Mouse (Mus musculus) 3T3-L1 (cell line): ENCODE results near the gene Trim24.
"Not testable (repeated sequence)": the region's sequence is repeated elsewhere in the genome, so short reads cannot be mapped to it uniquely, and the experiment has no call there.

Source experiments
- DNase-seq: peaks from one replicate; pipeline ENCODE4 v3.0.0-alpha.2; 2015; ENCODE audit warnings: low read depth, low spot score

The Trim24 gene

DNA sequence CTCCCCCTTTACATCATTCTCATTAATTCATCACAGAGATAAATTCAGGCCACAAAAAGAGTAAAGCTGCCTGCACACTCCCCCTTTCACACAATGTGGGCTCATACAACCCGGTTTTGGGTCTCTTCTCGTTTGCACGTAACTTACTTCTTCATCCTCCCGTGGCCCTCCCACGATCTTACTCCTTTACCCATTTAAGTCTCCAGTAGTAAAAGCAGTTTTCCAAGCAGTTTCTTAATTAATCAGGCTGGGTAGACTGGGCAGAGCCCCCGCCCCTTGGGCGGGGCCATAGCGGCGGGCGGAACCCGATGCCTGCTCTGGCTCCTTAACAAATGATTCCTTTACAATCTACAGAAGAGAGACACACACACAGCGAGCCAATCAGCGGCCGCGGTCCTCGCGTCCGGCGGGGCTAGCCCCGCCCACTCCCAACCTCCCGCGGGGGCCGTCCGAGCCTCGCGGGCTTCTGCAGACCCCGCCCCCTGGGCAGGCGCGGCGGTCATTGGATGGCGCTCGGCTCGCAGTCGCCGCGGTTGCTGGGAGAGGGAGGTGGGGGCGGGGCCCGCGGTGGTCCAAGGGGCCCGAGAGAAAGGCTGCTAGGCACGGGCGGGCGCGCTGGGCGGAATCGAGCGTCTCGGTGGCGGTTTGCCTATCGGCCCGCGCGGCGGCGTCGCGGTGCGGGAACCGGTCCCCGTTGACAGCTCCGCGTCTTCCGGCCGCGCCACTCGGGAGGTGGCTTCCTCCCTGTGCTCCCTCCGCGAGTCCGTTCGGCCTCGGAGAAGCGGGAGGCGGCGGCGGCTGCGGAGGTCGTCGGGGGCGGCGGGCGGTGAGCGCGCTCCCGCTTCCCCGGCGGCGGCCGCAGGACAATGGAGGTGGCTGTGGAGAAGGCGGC lies at the start of gene Trim24:
Gene Trim24, plus strand, starts transcription at position 567 of the 892 bp plus-strand sequence.
- peak; percentile 97 for DNase-seq

- peak; percentile 12 for DNase-seq
Observed at GRCm38 (mm10) chr6:37821531-37822051, 49.0 kb upstream of the Trim24 start.

- no peak for DNase-seq
Observed at GRCm38 (mm10) chr6:37822390-37822789, 48.2 kb upstream of the Trim24 start.

GRCm38 (mm10) chr6:37823731-37824130 lies 46.9 kb upstream of the Trim24 start:
- DNase-seq, result no peak

GRCm38 (mm10) chr6:37825331-37826115 lies 45.1 kb upstream of the Trim24 start:
- not testable (repeated sequence) for DNase-seq

DNA sequence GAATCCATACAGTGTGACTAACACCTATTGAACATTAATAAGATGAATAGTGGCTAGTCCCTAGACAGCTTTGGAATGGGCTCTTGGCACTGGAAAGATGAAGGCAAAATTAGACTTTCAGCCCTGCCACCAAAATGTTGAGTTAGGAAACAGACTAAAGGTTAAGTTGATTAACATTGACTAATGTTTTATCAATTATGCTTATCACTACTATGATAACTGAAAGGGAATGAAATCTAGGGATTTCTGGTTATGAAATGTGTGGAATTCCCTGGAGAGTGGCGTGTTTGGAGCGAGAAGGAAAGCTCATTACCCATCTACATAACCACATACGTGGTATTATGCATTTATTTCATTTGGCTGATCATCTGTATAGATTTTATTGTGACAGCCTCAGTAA lies 41.7 kb upstream of the Trim24 start:
- DNase-seq, result no peak

DNA sequence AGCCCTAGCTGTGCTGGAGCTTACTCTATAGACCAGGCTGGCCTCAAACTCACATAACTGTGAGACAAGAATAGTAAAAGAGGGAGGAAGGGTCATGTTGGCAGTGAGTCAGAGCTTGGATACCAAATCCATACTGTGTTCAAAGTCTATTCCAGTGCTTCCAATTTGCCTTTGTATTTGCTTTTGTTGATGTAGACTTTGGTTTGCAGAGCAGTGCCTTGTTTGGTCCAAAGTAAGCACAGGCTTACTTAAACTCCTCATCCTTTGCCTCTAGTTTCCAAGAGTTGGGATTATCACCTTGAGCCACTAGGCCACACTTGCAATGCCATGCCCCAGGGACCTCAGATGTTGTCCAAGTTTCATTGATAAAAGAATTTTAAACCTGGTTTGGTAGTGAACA lies 41.0 kb upstream of the Trim24 start:
- no peak for DNase-seq

- no peak for DNase-seq
Observed at GRCm38 (mm10) chr6:37833691-37834090, 36.9 kb upstream of the Trim24 start.

DNA sequence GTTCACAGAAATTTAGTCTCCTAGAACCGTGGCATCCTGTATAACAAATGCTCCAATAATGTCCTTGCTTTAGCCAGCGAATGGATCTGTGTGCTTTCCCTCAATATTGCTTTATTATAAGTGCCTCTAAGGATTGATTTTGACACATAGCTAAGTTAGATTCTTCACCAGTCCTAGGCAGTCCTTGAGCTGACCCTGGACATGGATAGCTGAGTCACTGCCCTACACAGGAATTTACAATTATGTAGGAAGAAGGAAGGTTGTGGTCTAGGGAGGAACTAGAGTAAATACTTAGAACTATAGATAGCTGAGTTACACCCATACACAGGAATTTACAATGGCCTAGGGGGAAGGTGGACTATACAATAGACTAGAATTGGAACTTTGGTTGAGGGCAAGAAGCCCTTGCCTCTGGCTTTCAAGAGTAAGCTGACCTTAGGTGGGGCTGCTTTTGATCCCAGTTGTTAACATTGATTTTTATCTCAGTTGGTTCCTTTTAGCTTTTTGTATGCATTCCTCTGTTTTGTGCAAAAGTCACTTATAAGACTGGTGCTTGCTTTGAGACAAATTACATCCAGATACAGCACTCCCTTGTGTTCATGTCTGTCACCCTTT lies 33.6 kb upstream of the Trim24 start:
- not testable (repeated sequence) for DNase-seq

- no peak for DNase-seq
Observed at GRCm38 (mm10) chr6:37842779-37843605, 27.6 kb upstream of the Trim24 start.

- no peak for DNase-seq
Observed at GRCm38 (mm10) chr6:37843647-37844273, 26.9 kb upstream of the Trim24 start.

DNA sequence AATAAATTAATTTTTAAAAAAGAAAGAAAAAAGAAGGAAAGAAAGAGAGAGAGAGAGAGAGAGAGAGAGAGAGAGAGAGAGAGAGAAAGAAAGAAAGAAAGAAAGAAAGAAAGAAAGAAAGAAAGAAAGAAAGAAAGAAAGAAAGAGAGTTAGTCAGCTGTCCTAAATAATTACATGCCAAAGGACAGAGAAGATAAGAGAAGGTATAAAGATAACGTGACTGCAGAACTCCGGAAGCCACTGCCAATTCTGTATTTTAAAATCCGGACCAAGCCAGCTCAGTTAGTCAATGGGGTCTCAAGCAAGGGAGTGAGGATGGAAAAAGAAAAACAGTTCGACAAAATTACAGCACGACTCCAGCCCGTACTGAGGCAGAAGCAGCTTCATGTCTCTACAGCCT lies 25.7 kb upstream of the Trim24 start:
- not testable (repeated sequence) for DNase-seq

DNA sequence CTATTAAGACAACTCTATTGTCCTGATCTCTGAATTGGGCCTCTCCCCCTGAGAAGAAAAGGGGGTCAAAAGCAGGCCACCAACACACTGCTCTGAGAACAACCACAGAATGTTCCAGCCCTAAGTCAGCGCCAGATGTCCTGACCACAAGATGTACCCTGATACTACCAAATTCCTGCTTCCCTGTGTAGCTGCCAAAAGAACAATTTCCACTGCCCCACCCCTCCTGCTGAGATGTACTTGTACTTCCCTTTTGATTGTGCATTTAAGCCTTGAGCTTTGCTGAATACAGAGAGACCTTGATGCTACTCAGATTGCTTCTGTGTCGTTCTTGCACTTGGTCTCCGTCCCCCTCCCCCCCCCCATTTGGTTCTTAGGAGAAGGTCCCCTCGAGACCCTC lies 23.1 kb upstream of the Trim24 start:
- DNase-seq, result peak; percentile 82

DNA sequence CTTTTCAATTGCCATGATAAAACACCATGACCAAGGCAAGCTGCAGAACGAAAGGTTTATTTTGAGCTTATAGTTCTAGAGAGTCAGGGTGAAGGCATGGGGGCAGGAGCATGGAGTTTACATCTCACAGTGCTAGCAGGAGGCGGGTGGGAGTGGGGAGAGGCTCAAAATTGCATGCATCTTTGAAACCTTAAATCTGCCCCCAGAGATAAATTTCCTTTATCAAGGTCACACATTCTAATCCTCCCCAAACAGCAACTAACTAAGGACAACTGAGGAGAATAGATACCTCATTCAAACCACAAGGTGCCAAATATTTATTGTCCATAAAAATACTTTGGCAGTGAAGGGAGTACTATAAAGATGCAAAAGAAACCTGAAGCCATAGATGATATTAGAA lies 19.3 kb upstream of the Trim24 start:
- no peak for DNase-seq

- no peak for DNase-seq
Observed at GRCm38 (mm10) chr6:37853289-37853688, 17.3 kb upstream of the Trim24 start.

DNA sequence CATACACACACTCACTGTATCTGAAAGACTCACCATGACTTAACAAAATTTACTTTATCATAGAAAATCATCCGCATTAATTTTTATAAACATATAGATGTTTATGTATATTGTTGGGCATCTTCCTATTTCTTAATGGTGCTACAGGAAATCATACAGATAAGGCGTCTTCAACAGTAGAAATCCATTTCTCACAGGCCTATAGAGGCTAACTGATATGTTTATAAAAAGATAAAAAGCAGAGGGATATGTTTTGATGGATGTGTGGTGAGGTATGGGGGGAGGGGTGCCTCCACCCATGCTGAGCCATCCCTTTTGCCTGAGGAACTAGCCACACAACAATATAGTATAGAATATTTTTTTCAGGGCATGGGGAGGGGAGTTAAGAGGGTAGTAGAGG lies 15.2 kb upstream of the Trim24 start:
- DNase-seq, result no peak

DNA sequence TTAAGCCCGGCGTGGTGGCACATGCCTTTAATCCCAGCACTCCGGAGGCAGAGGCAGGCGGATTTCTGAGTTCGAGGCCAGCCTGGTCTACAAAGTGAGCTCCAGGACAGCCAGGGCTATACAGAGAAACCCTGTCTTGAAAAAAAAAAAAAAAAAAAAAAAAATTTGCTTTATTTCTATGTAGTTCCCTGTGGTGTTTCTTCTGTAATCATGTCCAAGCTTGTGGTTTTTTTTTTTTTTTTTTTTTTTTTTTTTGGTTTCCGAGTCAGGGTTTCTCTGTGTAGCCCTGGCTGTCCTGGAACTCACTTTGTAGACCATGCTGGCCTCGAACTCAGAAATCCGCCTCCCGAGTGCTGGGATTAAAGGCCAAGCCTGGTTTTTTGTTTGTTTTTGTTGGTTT lies 14.3 kb upstream of the Trim24 start:
- not testable (repeated sequence) for DNase-seq

GRCm38 (mm10) chr6:37857196-37857874 lies 13.3 kb upstream of the Trim24 start:
- DNase-seq, result no peak

DNA sequence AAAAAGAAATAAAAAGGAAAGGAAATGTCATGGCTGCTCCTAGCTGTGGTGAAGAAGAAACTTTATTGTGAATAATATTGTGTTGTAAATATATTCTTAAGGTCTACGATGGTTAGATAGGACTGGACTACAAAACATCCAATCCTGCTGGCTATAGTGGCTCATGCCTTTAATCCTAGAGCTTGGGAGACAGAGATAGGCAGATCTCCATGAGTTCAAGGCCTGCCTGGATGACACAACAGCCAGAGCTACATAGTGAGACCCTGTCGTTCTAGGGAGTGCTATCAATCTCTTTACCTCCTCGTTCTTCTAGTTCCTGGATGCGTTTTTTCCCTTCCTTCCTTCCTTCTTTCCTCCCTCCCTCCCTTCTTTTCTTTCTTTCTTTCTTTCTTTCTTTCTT lies 12.5 kb upstream of the Trim24 start:
- no peak for DNase-seq

GRCm38 (mm10) chr6:37862893-37863292 lies 7.7 kb upstream of the Trim24 start:
- DNase-seq, result peak; percentile 75
